Mouse (Mus musculus) CD4-positive, CD25-positive, alpha-beta regulatory T cell, adult 2 months (primary cell): ENCODE results near the gene Disp1.
A peak's percentile ranks its signal among the peaks of the same experiment; 100 is the strongest.

ENCODE experiments used
- DNase-seq: peaks from one replicate; pipeline ENCODE4 v3.0.0-alpha.2; 2012; ENCODE audit warnings: low read depth, low spot score

Gene Disp1

GRCm38 (mm10) chr1:183040847-183041382 lies 180.4 kb downstream of the Disp1 start:
- peak; percentile 67 for DNase-seq

GRCm38 (mm10) chr1:183039881-183040708 lies 181.2 kb downstream of the Disp1 start:
- peak; percentile 7 for DNase-seq

- DNase-seq = no peak
These were observed 181.9 kb downstream of the Disp1 start for GRCm38 (mm10) chr1:183039404-183039803.
